Mouse (Mus musculus): ENCODE measurements around the gene Tbc1d2b.

- TF ChIP-seq CTCF (IDR thresholded peaks at IDR 0.05; ENCODE audit: insufficient read depth, low read length) (no peak), POLR2A (IDR thresholded peaks at IDR 0.05; ENCODE audit: borderline replicate concordance, extremely low read depth, low read depth, low read length) (no peak)
Observed at GRCm38 (mm10) chr9:90233906-90234419, 36.6 kb downstream of the Tbc1d2b start.

All from lung, adult 2 months (tissue).